Mouse (Mus musculus): ENCODE data around the gene E4f1.

Gene E4f1

GRCm38 (mm10) chr17:24469910-24470602, at the start of gene E4f1, which contains the start of gene Pgp:
Gene E4f1, minus strand, starts transcription at chr17:24470313.
Gene Pgp, plus strand, starts transcription at chr17:24470392.
- DNase-seq (ENCODE audit: low spot score in 2 of 2): peak; percentile 98

- DNase-seq (ENCODE audit: low spot score in 2 of 2): no peak
These were observed 44.5 kb upstream of the E4f1 start for GRCm38 (mm10) chr17:24514270-24515257.

DNA sequence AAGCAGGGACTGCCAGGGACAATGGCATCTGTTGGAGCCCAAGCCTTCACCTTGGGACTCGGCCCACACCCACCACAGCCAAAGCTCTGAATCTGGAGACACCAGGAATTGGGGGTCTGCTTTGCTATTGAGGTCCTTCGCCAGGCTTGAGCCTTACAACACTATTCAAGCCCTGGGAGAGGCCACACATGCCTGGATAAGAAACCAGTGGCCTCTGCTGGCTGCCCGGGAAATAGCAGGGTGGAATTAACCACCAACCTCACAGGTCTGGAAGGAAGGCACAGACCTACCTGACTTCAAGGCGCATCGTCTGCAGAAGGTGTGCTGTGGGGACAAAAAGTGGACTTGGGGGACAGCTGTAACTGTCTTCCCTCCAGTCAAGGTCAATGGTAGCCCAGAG, 43.5 kb upstream of the E4f1 start:
- no peak for DNase-seq (ENCODE audit: low spot score in 2 of 2)

GRCm38 (mm10) chr17:24507806-24508460, 37.8 kb upstream of the E4f1 start:
- no peak for DNase-seq (ENCODE audit: low spot score in 2 of 2)

DNA sequence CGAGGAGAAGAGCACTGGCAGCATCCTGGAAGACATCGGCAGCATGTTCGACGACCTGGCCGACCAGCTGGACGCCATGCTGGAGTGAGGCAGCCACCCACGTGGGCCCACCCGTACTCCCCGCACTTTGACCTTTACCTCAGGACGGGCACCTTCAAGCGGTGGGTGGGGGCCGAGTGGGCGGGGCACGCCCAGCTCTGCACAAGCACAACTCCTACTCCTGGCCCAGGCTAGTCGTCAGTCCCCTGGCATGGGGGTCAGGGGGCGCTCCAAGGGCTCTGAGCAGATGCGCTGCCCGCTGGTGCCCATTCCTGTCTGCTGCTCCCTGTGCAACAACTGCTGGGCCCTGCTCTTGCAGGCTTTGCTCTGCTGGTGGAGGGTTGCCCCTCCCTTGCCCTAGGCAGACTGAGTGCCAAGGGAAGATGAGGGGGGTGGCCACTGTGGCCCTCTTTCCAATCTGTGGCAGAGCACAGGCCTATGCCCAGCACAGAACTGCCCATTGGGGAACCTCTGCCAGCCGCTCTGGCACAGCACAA, 37.1 kb upstream of the E4f1 start:
- DNase-seq (ENCODE audit: low spot score in 2 of 2): no peak

GRCm38 (mm10) chr17:24506332-24507070, 36.4 kb upstream of the E4f1 start:
- no peak for DNase-seq (ENCODE audit: low spot score in 2 of 2)

- DNase-seq (ENCODE audit: low spot score in 2 of 2): no peak
These were observed 35.3 kb upstream of the E4f1 start for GRCm38 (mm10) chr17:24505286-24505955.

GRCm38 (mm10) chr17:24504085-24504484, 34.0 kb upstream of the E4f1 start:
- no peak for DNase-seq (ENCODE audit: low spot score in 2 of 2)

DNA sequence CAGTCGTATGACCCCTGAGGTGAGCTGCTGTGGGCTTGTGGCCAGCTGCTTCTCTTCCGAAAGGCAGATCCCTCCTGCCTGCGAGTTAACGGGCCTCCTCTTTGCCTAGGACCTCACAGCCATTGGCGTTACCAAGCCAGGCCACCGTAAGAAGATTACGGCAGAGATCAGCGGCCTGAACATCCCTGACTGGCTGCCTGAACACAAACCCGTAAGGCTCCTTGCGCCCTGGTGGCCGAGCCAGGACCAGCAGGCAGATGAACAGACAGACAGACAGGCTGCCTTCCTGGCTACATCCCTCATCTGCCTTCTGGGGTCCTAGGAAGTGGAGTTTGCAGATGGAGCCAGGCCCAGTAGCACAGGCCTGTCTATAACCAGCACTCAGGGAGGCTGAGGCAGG, 32.1 kb upstream of the E4f1 start:
- no peak for DNase-seq (ENCODE audit: low spot score in 2 of 2)

GRCm38 (mm10) chr17:24496026-24496425, 25.9 kb upstream of the E4f1 start:
- DNase-seq (ENCODE audit: low spot score in 2 of 2): no peak

DNA sequence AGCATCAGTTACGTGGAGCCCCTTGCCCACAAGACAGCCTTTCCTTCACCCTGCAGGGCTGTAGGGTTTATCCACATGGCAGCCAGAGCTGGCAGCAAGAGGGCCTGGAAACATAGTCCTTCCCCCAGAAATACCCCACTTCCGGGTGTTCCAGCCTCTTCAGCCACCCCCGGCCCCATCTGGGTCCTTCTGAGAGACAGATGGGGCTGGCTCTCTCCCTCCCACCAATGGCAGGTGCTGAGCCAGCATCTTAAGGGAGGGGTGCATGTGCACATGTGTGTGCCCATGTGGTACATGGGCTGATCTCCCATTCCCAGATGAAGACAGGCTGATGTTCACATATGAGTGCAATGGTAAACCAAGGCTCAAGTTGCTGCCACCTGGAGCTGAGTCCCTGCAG, 25.3 kb upstream of the E4f1 start:
- DNase-seq (ENCODE audit: low spot score in 2 of 2): no peak

DNA sequence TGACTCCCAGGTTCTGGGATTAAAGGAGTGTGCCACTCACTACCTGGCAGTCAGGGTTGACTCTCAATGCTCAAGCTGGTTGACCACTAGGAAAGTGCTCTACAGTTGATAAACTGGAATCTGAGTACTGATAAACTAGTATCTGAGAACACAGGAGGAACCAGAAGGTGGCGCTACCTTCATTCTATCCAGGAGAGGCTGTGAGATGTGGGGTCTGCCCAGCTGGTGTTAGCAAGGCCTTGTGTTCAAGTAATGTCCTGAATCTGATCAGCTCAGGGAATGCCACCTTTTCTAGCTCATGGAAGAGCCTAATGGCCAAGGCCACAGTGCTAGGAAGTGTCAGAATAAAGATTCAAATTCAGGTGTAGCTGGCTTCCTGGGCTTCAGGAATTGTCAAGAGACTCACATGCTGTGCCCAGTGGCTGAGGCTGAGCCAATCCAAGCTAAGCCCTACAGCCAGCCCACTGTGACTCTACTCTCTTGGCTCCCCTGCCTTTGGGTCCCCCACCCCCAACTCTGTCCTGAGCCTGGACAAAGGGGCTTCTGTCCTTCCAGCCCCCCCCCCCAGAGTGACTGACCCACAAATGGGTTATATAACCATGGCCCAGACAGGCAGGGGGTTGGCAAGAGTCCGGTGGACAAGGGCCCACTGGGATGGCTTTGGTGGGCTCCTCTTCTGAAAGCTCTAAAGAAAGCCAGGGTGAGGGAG, 24.7 kb upstream of the E4f1 start:
- no peak for DNase-seq (ENCODE audit: low spot score in 2 of 2)

GRCm38 (mm10) chr17:24490399-24490798, 20.3 kb upstream of the E4f1 start:
- no peak for DNase-seq (ENCODE audit: low spot score in 2 of 2)

- DNase-seq (ENCODE audit: low spot score in 2 of 2): no peak
These were observed 19.3 kb upstream of the E4f1 start for GRCm38 (mm10) chr17:24489265-24490030.

DNA sequence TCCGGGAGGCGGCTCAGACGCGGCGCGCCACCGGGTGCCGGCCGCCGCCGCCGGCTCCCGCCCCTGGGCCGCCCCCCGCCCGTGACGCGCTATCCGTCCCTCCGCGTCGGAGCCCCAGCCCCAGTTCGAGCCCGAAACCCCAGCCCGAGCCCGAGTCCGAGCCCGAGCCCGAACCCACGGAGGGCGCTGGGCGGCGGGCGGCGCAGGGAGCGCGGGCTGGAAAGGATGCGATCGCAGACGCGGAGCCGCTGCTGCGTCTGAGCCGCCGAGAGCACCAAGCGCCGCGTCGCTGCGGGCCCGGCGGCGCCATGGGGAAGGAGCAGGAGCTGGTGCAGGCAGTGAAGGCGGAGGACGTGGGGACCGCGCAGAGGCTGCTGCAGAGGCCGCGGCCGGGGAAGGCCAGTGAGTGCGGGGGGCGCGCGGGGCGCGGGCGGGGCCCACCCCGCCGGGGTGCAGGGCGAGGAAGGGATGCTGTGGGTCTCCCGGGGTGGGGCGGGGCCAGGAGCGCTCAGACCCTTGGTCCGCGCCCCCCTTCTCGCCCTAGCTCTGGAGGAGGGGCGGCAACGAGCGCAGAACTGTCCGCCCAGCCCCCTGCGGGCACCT, 18.6 kb upstream of the E4f1 start:
- DNase-seq (ENCODE audit: low spot score in 2 of 2): no peak

DNA sequence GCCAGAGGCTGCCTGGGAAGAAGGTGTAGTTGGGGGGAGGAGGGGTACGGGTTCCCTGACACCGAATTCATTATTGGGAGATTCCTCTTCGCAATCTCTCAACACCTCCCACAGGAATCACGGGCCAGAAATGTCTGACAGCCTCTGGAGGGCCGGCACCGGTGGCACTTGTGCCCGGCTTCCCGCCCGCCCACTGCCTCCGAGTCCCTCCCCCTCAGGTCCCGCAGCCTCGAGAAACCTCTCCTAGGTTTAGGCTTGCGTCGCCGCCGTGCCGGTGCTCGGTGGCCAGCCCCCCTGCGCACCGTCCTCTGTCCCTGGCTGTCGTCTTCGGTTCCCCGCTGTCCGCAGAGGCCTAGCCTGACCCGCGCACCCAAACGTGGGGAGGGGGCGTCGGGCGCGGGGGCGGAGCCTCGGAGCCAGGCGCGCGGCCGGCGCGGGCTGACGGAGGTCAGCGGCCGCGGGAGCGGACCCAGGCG, 18.1 kb upstream of the E4f1 start, which contains the start of gene Caskin1:
Gene Caskin1 (plus strand): TSS at position 416 of the 476 bp plus-strand sequence.
- DNase-seq (ENCODE audit: low spot score in 2 of 2): no peak

- DNase-seq (ENCODE audit: low spot score in 2 of 2): no peak
These were observed 15.2 kb upstream of the E4f1 start for GRCm38 (mm10) chr17:24485090-24485860.

GRCm38 (mm10) chr17:24483495-24483894, 13.4 kb upstream of the E4f1 start:
- DNase-seq (ENCODE audit: low spot score in 2 of 2): no peak
